9 mouse cellular contexts compared by ENCODE assay signal in the genomic region with DNA sequence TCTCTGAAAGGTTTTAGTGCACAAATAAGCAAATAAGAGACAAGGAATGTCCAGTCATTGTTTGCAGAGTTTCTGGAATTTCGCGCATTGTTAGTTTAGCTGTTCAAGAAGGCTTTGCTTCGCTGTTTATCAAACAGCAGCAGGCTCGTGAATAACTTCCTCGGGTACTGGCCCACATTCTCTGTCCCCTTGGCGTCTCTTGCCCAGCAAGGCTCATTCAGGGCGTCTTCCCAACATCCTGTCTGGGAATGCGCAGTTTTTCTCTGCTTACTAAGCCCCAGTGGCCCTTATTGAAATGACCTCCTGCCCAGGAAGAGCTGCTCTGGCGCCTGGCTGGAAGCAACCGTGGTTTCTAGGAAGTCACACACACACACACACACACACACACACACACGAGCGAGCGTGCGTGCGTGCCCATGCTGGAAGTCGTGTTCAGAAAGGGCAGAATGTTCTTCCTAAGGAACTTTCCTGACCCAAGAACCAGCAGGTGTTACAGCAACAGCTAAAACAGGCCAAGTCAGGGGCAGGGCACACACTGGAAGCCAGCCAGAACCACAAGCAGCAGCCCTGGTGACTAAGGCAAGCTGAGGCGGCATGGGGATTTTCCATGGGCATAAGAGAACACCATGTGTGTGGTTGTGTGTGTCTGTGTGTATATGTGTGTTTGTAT. TPM values are rescaled to one million over a fixed set of nuclear protein-coding genes. Genes with fewer than 3 reads are reported as not detected.
A peak's percentile ranks its signal among the peaks of the same experiment; 100 is the strongest.
DNase-seq lines count a peak whose midpoint lies in the region; ATAC-seq and TF ChIP-seq lines count a peak whose summit lies in the region.
"Had no signal": no experiment of that assay in that cellular context is flagged by ENCODE, and none has a peak within 500 bp of the region (broad histone marks: within the 10 kb centered on the region; RNA-seq: fewer than 3 reads in every experiment).

No protein-coding gene starts in this region.

- H3K36me3 ChIP-seq in heart, embryonic 13.5 days: no peaks in the 10 kb centered on the region
- no peaks in the 10 kb centered on the region for H3K36me3 ChIP-seq in kidney, embryonic 14.5 days (ENCODE audit: control insufficient read depth, insufficient read depth, low read length)
- H3K36me3 ChIP-seq: embryonic facial prominence, embryonic 12.5 days had no signal

- 51% methylated on average over 17 of the region's 17 CpGs for WGBS in heart, embryonic 13.5 days
- 32% methylated on average over 17 of the region's 17 CpGs for WGBS in kidney, embryonic 14.5 days

- H3K4me2 ChIP-seq in heart, embryonic 13.5 days: peak overlapping the region; percentile 31
- no peak overlapping the region for H3K4me2 ChIP-seq in kidney, embryonic 14.5 days (replicated peaks; ENCODE audit: low read depth, low read length)
- H3K4me2 ChIP-seq: embryonic facial prominence, embryonic 12.5 days had no signal

- TF ChIP-seq POLR2A in cortical plate, adult 2 months (IDR thresholded peaks at IDR 0.05; ENCODE audit: extremely low read depth, insufficient read depth, low read length): no peak

- H3K9ac ChIP-seq in heart, embryonic 13.5 days: peak overlapping the region; percentile 25; the same call in 1 of the 2 replicates
- H3K9ac ChIP-seq in kidney, embryonic 14.5 days (ENCODE audit: low read depth, low read length): no peak overlapping the region
- H3K9ac ChIP-seq: embryonic facial prominence, embryonic 12.5 days had no signal

- no peaks in the 10 kb centered on the region for H3K4me1 ChIP-seq in cortical plate, adult 2 months (ENCODE audit: control insufficient read depth, insufficient read depth, low read length)
- peaks cover 52% of the 10 kb centered on the region for H3K4me1 ChIP-seq in heart, embryonic 13.5 days
- H3K4me1 ChIP-seq in kidney, embryonic 14.5 days (ENCODE audit: control insufficient read depth, insufficient read depth, low read length): peaks cover 21% of the 10 kb centered on the region; the same call in 1 of the 2 replicates

- ATAC-seq in heart, embryonic 13.5 days (ENCODE audit: extremely low read depth, insufficient number of reproducible peaks, low FRiP score, low TSS enrichment): no peak
- no peak; the same call in 1 of the 2 replicates for ATAC-seq in kidney, embryonic 14.5 days (ENCODE audit: low FRiP score, low TSS enrichment)

- no peaks in the 10 kb centered on the region for H3K9me3 ChIP-seq in heart, embryonic 13.5 days
- no peaks in the 10 kb centered on the region for H3K9me3 ChIP-seq in kidney, embryonic 14.5 days (ENCODE audit: control insufficient read depth, low read length)
- H3K9me3 ChIP-seq: embryonic facial prominence, embryonic 12.5 days had no signal

- peak; percentile 22 for DNase-seq in testis, postnatal 14 days (ENCODE audit: low spot score)
- no peak for DNase-seq in testis, postnatal 10 days (ENCODE audit: low spot score)
- peak; percentile 86 for DNase-seq in lung, postnatal 10 days
- peak; percentile 80 for DNase-seq in urinary bladder, postnatal 14 days (ENCODE audit: low spot score)
- no peak for DNase-seq in frontal cortex, postnatal 14 days (ENCODE audit: low spot score in 2 of 2)

- TF ChIP-seq CTCF in cortical plate, adult 2 months (IDR thresholded peaks at IDR 0.05; ENCODE audit: extremely low read depth, insufficient read depth, low read length): no peak

- H3K27me3 ChIP-seq in heart, embryonic 13.5 days (replicated peaks): no peaks in the 10 kb centered on the region
- no peaks in the 10 kb centered on the region for H3K27me3 ChIP-seq in kidney, embryonic 14.5 days (ENCODE audit: control insufficient read depth, insufficient read depth, low read length)
- H3K27me3 ChIP-seq: embryonic facial prominence, embryonic 12.5 days had no signal

- H3K4me3 ChIP-seq in cortical plate, adult 2 months (ENCODE audit: insufficient read depth, low read length): no peak overlapping the region
- H3K4me3 ChIP-seq in heart, embryonic 13.5 days: no peak overlapping the region
- H3K4me3 ChIP-seq in kidney, embryonic 14.5 days (ENCODE audit: low read length): no peak overlapping the region
- H3K4me3 ChIP-seq: embryonic facial prominence, embryonic 12.5 days had no signal

- H3K27ac ChIP-seq in cortical plate, adult 2 months (ENCODE audit: insufficient read depth, low read length): peak overlapping the region; percentile 89; the same call in 1 of the 2 replicates
- H3K27ac ChIP-seq in heart, embryonic 13.5 days (replicated peaks): peak overlapping the region; percentile 81
- peak overlapping the region; percentile 65; the same call in 1 of the 2 replicates for H3K27ac ChIP-seq in kidney, embryonic 14.5 days (ENCODE audit: low read depth, low read length)
- H3K27ac ChIP-seq: embryonic facial prominence, embryonic 12.5 days had no signal

RNA-seq across cellular contexts. Expression of gene Tmem170b, which starts 56.8 kb away (rescaled TPM):
- 20.9 and 21.9 TPM in 2 replicates for polyA plus RNA-seq in cortical plate, adult 2 months (2012; rRNA removed)
- polyA plus RNA-seq in heart, embryonic 13.5 days (2015; fragmentation: Nextera tagmentation; extraction: Ambion mirVana): 11.4 and 12.7 TPM in 2 replicates
- 7.6 and 13.6 TPM in 2 replicates for polyA plus RNA-seq in kidney, embryonic 14.5 days (2014; fragmentation: Nextera tagmentation; extraction: Ambion mirVana)

Comparison
In these comparisons a context has a peak if more than half of its experiments do, and no peak if none do; other contexts are left out.
1. DNase-seq: peak in testis, postnatal 14 days (single experiment), lung, postnatal 10 days (single experiment) and urinary bladder, postnatal 14 days (single experiment); none in testis, postnatal 10 days (single experiment) and frontal cortex, postnatal 14 days (0 of 2).
2. Peak in every context shown above with its lines, with median percentiles within 50 percentile points of each other: H3K27ac ChIP-seq.